Mouse (Mus musculus) G1E (cell line): ENCODE results near the gene Ssh1. TPM values are rescaled to one million over a fixed set of nuclear protein-coding genes. Genes with fewer than 3 reads are reported as not detected.

ENCODE experiments used
- ATAC-seq: 2 replicates; pipeline ENCODE4 v1.8.0; 2016; ENCODE audit warnings: mild to moderate bottlenecking; ENCODE audit not compliant: insufficient number of reproducible peaks, poor library complexity, low FRiP score, severe bottlenecking; ENCODE audit errors: extremely low read depth
- DNase-seq: peaks from one replicate; pipeline ENCODE4 v3.0.0; 2012; ENCODE audit warnings: low spot score
- H3K27me3 ChIP-seq: 2 replicates; pipeline ENCODE4 v1.6.1; 2012; ENCODE audit warnings: mild to moderate bottlenecking, low read length, inconsistent platforms; ENCODE audit not compliant: insufficient read depth
- H3K36me3 ChIP-seq: replicated peaks from 2 replicates; pipeline ENCODE3; 2012; ENCODE audit warnings: mild to moderate bottlenecking, inconsistent platforms
- H3K4me1 ChIP-seq: 2 replicates; pipeline ENCODE4 v1.6.1; 2012; ENCODE audit warnings: low read depth, low read length, inconsistent platforms, mixed read lengths; ENCODE audit not compliant: insufficient read depth
- H3K4me3 ChIP-seq: 2 replicates; pipeline ENCODE4 v1.5.1; 2012; ENCODE audit warnings: low read depth, mild to moderate bottlenecking, inconsistent platforms, low read length, moderate library complexity, mixed read lengths
- H3K9me3 ChIP-seq: replicated peaks from 2 replicates; pipeline ENCODE4 v1.6.1; 2012; ENCODE audit warnings: inconsistent platforms
- CTCF ChIP-seq: IDR thresholded peaks from 2 replicates; pipeline ENCODE4 v1.5.1; 2012; ENCODE audit warnings: low read depth, low read length, inconsistent platforms, mixed read lengths
- GATA1 ChIP-seq: IDR thresholded peaks from 2 replicates; pipeline ENCODE4 v1.6.1; 2012; ENCODE audit warnings: borderline replicate concordance, low read length, inconsistent platforms, mixed read lengths
- GATA2 ChIP-seq: IDR thresholded peaks from 2 replicates; pipeline ENCODE4 v1.6.1; 2012; ENCODE audit warnings: low read depth, low read length, inconsistent platforms, borderline replicate concordance
- POLR2AphosphoS5 ChIP-seq: IDR thresholded peaks from 2 replicates; pipeline ENCODE4 v1.6.1; 2012; ENCODE audit warnings: low read depth, low read length, inconsistent platforms; ENCODE audit not compliant: insufficient replicate concordance
- TAL1 ChIP-seq: conservative IDR thresholded peaks from 2 replicates; pipeline ENCODE4 v1.6.1; 2012; ENCODE audit warnings: low read depth, low read length, inconsistent platforms, mixed read lengths
- polyA plus RNA-seq: library from polyadenylated mRNA; stranded (reverse); fragments of >175 nt; gene quantifications from 2 replicates; pipeline ENCODE4 v1.2.3, GENCODE M21; 2012
- total RNA-seq, 2 experiments: library from RNA; stranded (forward) in 1 of 2; stranded (reverse) in 1 of 2; fragments of 200-1000 nt in 1 of 2; fragments of >200 nt in 1 of 2; fragmentation: Nextera tagmentation in 1 of 2; gene quantifications; 2 replicates each; pipeline ENCODE4 v1.2.3; 2014 to 2017

The Ssh1 gene
- total and polyA plus RNA-seq, 3 experiments = 3.3 to 28.4 (median 13.8) TPM

DNA sequence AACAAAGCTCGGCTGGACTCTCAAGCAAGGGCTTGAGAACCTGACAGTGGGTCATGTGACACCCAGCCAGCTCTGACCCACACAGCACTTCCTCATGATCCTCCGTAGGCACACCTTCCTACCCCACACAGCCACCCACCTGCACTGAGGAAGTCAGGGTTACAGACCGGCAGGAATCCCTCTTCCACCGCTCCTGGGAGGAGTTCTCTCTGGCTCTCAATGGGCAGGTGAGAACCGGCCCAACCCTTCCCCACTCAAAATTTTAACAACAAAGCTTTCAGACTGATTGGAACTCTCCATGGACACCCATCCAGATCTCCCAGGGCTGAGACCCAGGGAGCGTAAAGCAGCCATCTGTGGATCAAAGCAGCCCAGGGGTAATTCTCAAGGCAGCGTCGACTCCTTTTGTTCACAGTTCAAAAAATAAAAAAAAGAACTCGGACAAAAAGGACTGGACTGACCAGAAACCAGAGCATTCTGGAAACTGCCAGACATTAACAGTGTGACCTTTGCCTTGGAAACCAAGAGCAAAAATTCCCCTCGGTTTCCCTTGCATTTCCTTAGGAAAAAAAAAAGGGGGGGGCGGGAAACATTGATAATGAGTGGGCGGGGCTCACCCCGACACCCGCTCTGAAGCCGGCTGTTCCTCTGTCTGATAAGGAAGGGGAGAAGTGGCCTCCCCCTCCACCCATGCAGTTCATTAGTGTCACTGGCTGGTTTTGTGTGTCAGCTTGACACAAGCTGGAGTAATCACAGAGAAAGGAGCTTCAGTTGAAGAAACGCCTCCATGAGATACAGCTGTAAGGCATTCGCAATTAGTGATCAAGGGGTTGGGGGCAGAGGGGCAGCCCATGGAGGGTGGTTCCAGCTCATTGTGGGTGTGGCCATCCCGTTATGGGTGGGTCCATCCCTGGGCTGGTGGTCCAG, 20.8 kb downstream of the Ssh1 start:
- peak overlapping the region; percentile 57; the same call in 1 of the 2 replicates for H3K4me3 ChIP-seq
- ATAC-seq (peak; percentile 76), DNase-seq (peak; percentile 64)
- no peaks in the 10 kb centered on the region for H3K9me3 ChIP-seq
- TF ChIP-seq TAL1 = 0 out of 2 replicates have a peak, but pooled peaks have one; percentile 13
- no peak for TF ChIP-seq CTCF
- peaks cover 59% of the 10 kb centered on the region for H3K4me1 ChIP-seq
- H3K27me3 ChIP-seq = no peaks in the 10 kb centered on the region
- H3K36me3 ChIP-seq = peaks cover 53% of the 10 kb centered on the region

DNA sequence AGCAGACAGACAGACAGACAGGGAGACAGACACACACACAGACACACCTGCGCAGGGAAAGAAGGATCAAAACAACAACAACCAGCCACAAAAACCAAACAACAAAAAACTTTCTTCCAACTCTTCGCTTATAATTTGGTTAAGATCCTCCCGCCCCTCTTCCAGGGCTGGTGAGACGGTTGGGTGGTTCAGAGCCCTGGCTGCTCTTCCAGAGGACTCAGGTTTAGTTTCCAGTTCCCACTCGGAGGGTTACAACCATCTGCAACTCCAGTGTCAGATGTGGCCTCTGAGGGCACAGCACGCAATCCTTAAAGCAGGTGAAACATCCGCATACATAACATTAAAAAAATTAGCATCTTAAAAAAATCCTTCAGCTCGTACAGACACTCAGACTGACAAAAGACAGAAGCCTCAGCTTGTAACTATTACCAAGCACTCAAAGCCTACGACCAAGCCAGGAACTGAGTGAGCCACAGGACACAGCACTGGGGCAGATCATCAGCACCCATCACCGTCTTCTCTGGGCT, 22.2 kb downstream of the Ssh1 start:
- Histone ChIP-seq H3K27me3 (no peaks in the 10 kb centered on the region), H3K4me3 (no peak overlapping the region), H3K4me1 (peaks cover 49% of the 10 kb centered on the region), H3K9me3 (no peaks in the 10 kb centered on the region), H3K36me3 (peaks cover 48% of the 10 kb centered on the region)
- ATAC-seq (no peak), DNase-seq (no peak)
- TF ChIP-seq CTCF (no peak), GATA1 (no peak), GATA2 (no peak), TAL1 (no peak), POLR2AphosphoS5 (no peak)

GRCm38 (mm10) chr5:113968371-113968770, 25.3 kb downstream of the Ssh1 start:
- ATAC-seq (no peak), DNase-seq (no peak)
- Histone ChIP-seq H3K27me3 (no peaks in the 10 kb centered on the region), H3K9me3 (no peaks in the 10 kb centered on the region), H3K4me1 (peaks cover 27% of the 10 kb centered on the region), H3K36me3 (peaks cover 61% of the 10 kb centered on the region), H3K4me3 (no peak overlapping the region)
- no peak for TF ChIP-seq POLR2AphosphoS5

GRCm38 (mm10) chr5:113966452-113967150, 27.1 kb downstream of the Ssh1 start:
- Histone ChIP-seq H3K4me3 (no peak overlapping the region), H3K36me3 (peaks cover 61% of the 10 kb centered on the region), H3K27me3 (no peaks in the 10 kb centered on the region), H3K9me3 (no peaks in the 10 kb centered on the region), H3K4me1 (peaks cover 16% of the 10 kb centered on the region)
- no peak for ATAC-seq
- no peak for DNase-seq
- TF ChIP-seq POLR2AphosphoS5 (no peak), GATA2 (no peak), CTCF (no peak)

- Histone ChIP-seq H3K27me3 (no peaks in the 10 kb centered on the region), H3K4me1 (peaks cover 20% of the 10 kb centered on the region), H3K9me3 (no peaks in the 10 kb centered on the region), H3K36me3 (peaks cover 68% of the 10 kb centered on the region), H3K4me3 (no peak overlapping the region)
- no peak for TF ChIP-seq CTCF
- TF ChIP-seq GATA1 = no peak
- TF ChIP-seq GATA2 = no peak
- TF ChIP-seq TAL1 = no peak
- no peak for TF ChIP-seq POLR2AphosphoS5
- no peak for ATAC-seq
- no peak for DNase-seq
Observed at GRCm38 (mm10) chr5:113965659-113966185, 28.0 kb downstream of the Ssh1 start.

DNA sequence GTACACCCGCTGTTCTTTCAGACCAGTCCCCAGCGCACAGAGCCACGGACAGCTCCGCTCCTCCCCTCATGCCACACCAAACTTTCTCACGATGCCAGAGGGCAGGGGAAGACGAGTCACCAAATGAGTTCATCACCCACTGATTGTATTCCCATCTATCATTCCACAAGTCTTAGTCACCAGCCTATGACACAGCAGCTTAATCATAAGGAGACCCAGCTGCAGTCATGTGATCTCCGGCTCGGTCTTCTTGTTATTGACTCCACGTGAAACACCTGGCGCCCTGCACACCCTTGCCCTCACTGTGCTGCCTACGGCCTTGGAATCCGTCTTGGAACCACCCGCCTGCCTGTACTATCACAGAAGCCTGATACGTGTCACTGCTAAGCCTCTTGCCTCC, 28.7 kb downstream of the Ssh1 start:
- Histone ChIP-seq H3K27me3 (no peaks in the 10 kb centered on the region), H3K4me3 (no peak overlapping the region), H3K9me3 (no peaks in the 10 kb centered on the region), H3K4me1 (peaks cover 18% of the 10 kb centered on the region), H3K36me3 (peaks cover 66% of the 10 kb centered on the region)
- TF ChIP-seq CTCF (no peak), GATA2 (no peak), POLR2AphosphoS5 (no peak), TAL1 (no peak), GATA1 (no peak)
- ATAC-seq = no peak
- no peak for DNase-seq
